Mouse (Mus musculus) ovary, adult 18-20 months (tissue): ENCODE data around the gene Phgdh.

Experiments used
- DNase-seq: peaks from one replicate; pipeline ENCODE4 v3.0.0; 2022; ENCODE audit warnings: low spot score, mixed read lengths

Phgdh gene

DNA sequence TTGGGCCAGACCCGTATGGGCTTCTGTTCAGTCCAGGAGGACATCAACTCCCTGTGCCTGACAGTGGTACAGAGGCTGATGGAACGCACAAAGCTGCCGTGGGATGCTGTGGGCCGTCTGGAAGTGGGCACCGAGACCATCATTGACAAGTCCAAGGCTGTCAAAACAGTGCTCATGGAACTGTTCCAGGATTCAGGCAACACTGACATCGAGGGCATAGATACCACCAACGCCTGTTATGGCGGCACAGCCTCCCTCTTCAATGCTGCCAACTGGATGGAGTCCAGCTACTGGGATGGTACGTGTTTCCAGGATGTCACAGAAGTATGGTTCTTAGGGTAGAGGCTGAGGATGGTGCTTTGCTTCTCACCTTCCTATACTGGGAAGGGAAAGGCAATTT lies 48.7 kb downstream of the Phgdh start:
- no peak for DNase-seq

GRCm38 (mm10) chr3:98283205-98283604 lies 56.6 kb downstream of the Phgdh start:
- DNase-seq: no peak

- no peak for DNase-seq
Measured at GRCm38 (mm10) chr3:98282422-98282821, 57.4 kb downstream of the Phgdh start.

- peak; percentile 58 for DNase-seq
Measured at GRCm38 (mm10) chr3:98280933-98281678, 58.7 kb downstream of the Phgdh start.

DNA sequence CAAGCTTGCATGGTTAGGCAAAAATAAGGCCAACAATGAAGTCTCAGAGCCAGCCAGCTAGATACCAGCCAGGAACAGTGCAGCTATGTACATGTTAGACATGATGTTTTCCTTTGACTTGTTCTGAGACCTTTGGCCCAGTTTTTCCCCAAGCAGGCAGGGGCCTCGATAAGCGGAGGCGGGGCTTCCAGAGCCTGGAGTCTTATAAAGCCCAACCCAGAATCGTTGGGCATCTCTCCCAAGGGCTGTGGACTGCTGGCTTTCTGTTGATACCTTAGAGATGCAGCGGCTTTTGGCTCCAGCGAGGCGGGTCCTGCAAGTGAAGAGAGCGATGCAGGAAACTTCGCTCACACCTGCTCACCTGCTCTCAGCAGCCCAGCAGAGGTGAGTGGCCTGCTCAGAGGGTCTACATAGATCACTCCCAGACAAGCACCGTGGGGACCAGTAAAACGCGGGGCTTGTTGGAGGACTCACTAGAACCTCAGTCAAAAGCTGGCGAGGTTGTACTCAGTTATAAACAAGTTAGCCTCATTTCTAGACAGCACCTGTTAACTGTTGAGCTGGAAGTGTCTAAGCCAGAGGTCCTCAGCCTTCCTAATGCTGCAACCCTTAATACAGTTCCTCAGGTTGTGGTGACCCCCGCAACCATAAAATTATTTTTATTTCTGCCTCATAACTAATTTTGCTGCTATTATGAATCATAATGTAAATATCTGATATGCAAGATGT lies 59.4 kb downstream of the Phgdh start, which contains the start of gene Hmgcs2:
TSS of gene Hmgcs2 (plus strand) at position 232 of the 729 bp plus-strand sequence.
- peak; percentile 89 for DNase-seq

GRCm38 (mm10) chr3:98279682-98280081 lies 60.1 kb downstream of the Phgdh start:
- no peak for DNase-seq

GRCm38 (mm10) chr3:98273623-98274398 lies 66.0 kb downstream of the Phgdh start:
- no peak for DNase-seq

- DNase-seq: peak; percentile 89
Measured at GRCm38 (mm10) chr3:98267249-98267651, 72.5 kb downstream of the Phgdh start.
